Comparison of ENCODE assay signal across 8 mouse cellular contexts in the genomic region with DNA sequence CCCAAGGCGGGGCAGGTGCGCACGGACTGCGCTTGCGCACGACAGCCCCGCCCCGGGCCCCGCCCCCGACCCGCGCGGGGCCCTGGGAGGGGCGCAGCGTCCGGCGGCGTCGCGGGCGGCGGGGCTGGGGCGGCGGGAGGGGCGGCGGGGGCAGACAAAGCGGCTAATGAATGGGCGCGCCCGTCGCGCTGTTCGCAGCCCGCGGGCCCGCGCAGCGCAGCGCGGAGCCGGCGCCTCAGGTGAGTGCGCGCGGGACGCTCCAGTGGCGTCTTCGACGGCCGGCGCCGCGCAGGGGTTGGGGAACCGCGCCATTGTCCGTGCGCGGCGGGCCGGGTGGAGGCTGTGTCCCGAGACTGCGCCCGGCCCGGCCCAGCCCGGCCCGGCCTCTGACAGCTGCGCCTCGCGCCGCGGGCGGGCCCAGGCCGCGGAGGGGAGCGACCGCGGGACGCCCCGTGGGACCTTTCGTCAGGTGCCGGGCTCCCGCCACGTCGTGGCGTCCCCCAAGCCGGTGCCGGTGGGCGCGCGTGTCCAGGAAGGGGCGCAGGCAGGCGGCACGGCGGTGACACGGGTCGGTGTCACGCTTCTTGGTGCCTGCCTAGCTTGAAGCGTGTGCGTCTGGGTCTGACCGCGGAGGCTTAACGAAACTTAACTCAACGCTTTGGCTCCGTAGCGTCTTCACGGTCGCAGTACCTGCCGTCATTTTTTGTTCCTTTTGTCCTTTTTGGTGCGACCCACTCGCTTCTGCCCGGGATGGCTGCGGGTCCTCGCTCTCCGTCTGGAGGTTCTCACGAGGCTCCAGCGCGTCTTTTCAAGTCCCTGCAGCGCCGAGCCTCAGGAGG. TPM values are rescaled to one million over a fixed set of nuclear protein-coding genes. Genes with fewer than 3 reads are reported as not detected.
DNase-seq lines count a peak whose midpoint lies in the region; ATAC-seq and TF ChIP-seq lines count a peak whose summit lies in the region.

A gene (plus strand): TSS at position 97 of the 839 bp plus-strand sequence.

- no peaks in the 10 kb centered on the region for H3K9me3 ChIP-seq in intestine, postnatal 0 days (ENCODE audit: control insufficient read depth)
- no peaks in the 10 kb centered on the region for H3K9me3 ChIP-seq in liver, postnatal 0 days (ENCODE audit: low read length)
- no peaks in the 10 kb centered on the region for H3K9me3 ChIP-seq in neural tube, embryonic 11.5 days (ENCODE audit: control insufficient read depth, low read length)

- H3K36me3 ChIP-seq in intestine, postnatal 0 days (ENCODE audit: control insufficient read depth, insufficient read depth) = no peaks in the 10 kb centered on the region
- H3K36me3 ChIP-seq in liver, postnatal 0 days (replicated peaks; ENCODE audit: insufficient read depth, low read length) = peaks cover 6% of the 10 kb centered on the region; the same call in 1 of the 2 replicates
- peaks cover 3% of the 10 kb centered on the region; the same call in 1 of the 2 replicates for H3K36me3 ChIP-seq in neural tube, embryonic 11.5 days (ENCODE audit: control insufficient read depth, insufficient read depth, low read length)

- intact Hi-C loops in gastrocnemius, postnatal 14 days (cut with DNase I; ENCODE audit: low total_unique reads) = no loop called here

- no peaks in the 10 kb centered on the region for H3K27me3 ChIP-seq in intestine, postnatal 0 days (replicated peaks; ENCODE audit: control insufficient read depth, insufficient read depth, low read length)
- H3K27me3 ChIP-seq in liver, postnatal 0 days (ENCODE audit: insufficient read depth, low read length) = no peaks in the 10 kb centered on the region
- no peaks in the 10 kb centered on the region for H3K27me3 ChIP-seq in neural tube, embryonic 11.5 days (ENCODE audit: control insufficient read depth, insufficient read depth, low read length)

- H3K27ac ChIP-seq in intestine, postnatal 0 days (ENCODE audit: low read depth, low read length) = peak within 1 kb of the TSS; percentile 89
- peak within 1 kb of the TSS; percentile 92 for H3K27ac ChIP-seq in liver, postnatal 0 days (ENCODE audit: low read depth)
- H3K27ac ChIP-seq in neural tube, embryonic 11.5 days (ENCODE audit: low read depth, low read length) = peak within 1 kb of the TSS; percentile 94

- H3K9ac ChIP-seq in intestine, postnatal 0 days (ENCODE audit: low read depth, low read length) = peak within 1 kb of the TSS; percentile 78
- peak within 1 kb of the TSS; percentile 83 for H3K9ac ChIP-seq in liver, postnatal 0 days (replicated peaks)
- H3K9ac ChIP-seq in neural tube, embryonic 11.5 days (ENCODE audit: low read length) = peak within 1 kb of the TSS; percentile 87

- under 1% methylated on average over 73 of the region's 119 CpGs for WGBS in intestine, postnatal 0 days
- WGBS in liver, postnatal 0 days (ENCODE audit: insufficient replicate concordance) = under 1% methylated on average over 76 of the region's 119 CpGs
- WGBS in neural tube, embryonic 11.5 days = under 1% methylated on average over 73 of the region's 119 CpGs

- peak within 1 kb of the TSS; percentile 85 for H3K4me2 ChIP-seq in intestine, postnatal 0 days (replicated peaks; ENCODE audit: low read depth)
- H3K4me2 ChIP-seq in liver, postnatal 0 days (ENCODE audit: low read depth, low read length) = peak within 1 kb of the TSS; percentile 94
- H3K4me2 ChIP-seq in neural tube, embryonic 11.5 days (ENCODE audit: low read depth) = peak within 1 kb of the TSS; percentile 80

- no peak for TF ChIP-seq EP300 in liver, postnatal 0 days (IDR thresholded peaks at IDR 0.05; ENCODE audit: low read depth)

- TF ChIP-seq CTCF in intestine, postnatal 0 days (IDR thresholded peaks at IDR 0.05; ENCODE audit: low read depth) = no peak
- TF ChIP-seq CTCF in liver, postnatal 0 days (IDR thresholded peaks at IDR 0.05; ENCODE audit: low read depth) = no peak

- peak; percentile 27 for ATAC-seq in common myeloid progenitor, adult 5-6 weeks (replicated peaks; ENCODE audit: low read depth, poor library complexity, severe bottlenecking)
- no peak; the same call in 1 of the 2 replicates for ATAC-seq in intestine, postnatal 0 days
- ATAC-seq in liver, postnatal 0 days = peak; percentile 62
- ATAC-seq in neural tube, embryonic 11.5 days (ENCODE audit: insufficient read depth, low FRiP score, low TSS enrichment) = peak; percentile 76

- DNase-seq in layer of hippocampus, adult 11-12 months (ENCODE audit: low spot score) = peak; percentile 27
- no peak for DNase-seq in layer of hippocampus, adult 9-10 months (ENCODE audit: low spot score)
- peak; percentile 49 for DNase-seq in gastrocnemius, postnatal 14 days
- DNase-seq in liver, postnatal 0 days = peak; percentile 67
- peak; percentile 78 for DNase-seq in neural tube, embryonic 11.5 days (ENCODE audit: low spot score)
- peak; percentile 48 to 54 for DNase-seq in thymus, adult 18-20 months

- H3K4me1 ChIP-seq in intestine, postnatal 0 days (replicated peaks; ENCODE audit: control insufficient read depth, insufficient read depth, low read length) = no peaks in the 10 kb centered on the region
- peaks cover 24% of the 10 kb centered on the region for H3K4me1 ChIP-seq in liver, postnatal 0 days (ENCODE audit: insufficient read depth)
- peaks cover 7% of the 10 kb centered on the region; the same call in 1 of the 2 replicates for H3K4me1 ChIP-seq in neural tube, embryonic 11.5 days (ENCODE audit: control insufficient read depth, insufficient read depth, low read length)

- H3K4me3 ChIP-seq in intestine, postnatal 0 days (ENCODE audit: low read depth, low read length) = peak within 1 kb of the TSS; percentile 75
- peak within 1 kb of the TSS; percentile 85 for H3K4me3 ChIP-seq in liver, postnatal 0 days (ENCODE audit: low read depth, low read length)
- H3K4me3 ChIP-seq in neural tube, embryonic 11.5 days (ENCODE audit: low read depth, low read length) = peak within 1 kb of the TSS; percentile 82

RNA-seq across cellular contexts. Expression of the gene that starts here (rescaled TPM):
- total RNA-seq in common myeloid progenitor, adult 5-6 weeks (2017) = 44.2 and 56.9 TPM in 2 replicates
- 1 to 10 TPM; 5.8 to 8.1 TPM for total RNA-seq in gastrocnemius, postnatal 14 days (2021)
- 4.9 and 5.1 TPM in 2 replicates for polyA plus RNA-seq in intestine, postnatal 0 days (2015; fragmentation: Nextera tagmentation; extraction: Ambion mirVana)
- 3.6 and 3.7 TPM in 2 replicates for polyA plus RNA-seq in liver, postnatal 0 days (2015; fragmentation: Nextera tagmentation; extraction: Ambion mirVana)
- 46.1 and 48.6 TPM in 2 replicates for polyA plus RNA-seq in neural tube, embryonic 11.5 days (2014; fragmentation: Nextera tagmentation; extraction: Ambion mirVana)
